Mouse (Mus musculus) A20 (cell line): Measurements from ENCODE around the gene Sntb2.
A peak's percentile ranks its signal among the peaks of the same experiment; 100 is the strongest.

Source experiments
- DNase-seq: peaks from one replicate; pipeline ENCODE4 v3.0.0-alpha.2; 2011; ENCODE audit warnings: low read depth, low spot score

Gene Sntb2

DNA sequence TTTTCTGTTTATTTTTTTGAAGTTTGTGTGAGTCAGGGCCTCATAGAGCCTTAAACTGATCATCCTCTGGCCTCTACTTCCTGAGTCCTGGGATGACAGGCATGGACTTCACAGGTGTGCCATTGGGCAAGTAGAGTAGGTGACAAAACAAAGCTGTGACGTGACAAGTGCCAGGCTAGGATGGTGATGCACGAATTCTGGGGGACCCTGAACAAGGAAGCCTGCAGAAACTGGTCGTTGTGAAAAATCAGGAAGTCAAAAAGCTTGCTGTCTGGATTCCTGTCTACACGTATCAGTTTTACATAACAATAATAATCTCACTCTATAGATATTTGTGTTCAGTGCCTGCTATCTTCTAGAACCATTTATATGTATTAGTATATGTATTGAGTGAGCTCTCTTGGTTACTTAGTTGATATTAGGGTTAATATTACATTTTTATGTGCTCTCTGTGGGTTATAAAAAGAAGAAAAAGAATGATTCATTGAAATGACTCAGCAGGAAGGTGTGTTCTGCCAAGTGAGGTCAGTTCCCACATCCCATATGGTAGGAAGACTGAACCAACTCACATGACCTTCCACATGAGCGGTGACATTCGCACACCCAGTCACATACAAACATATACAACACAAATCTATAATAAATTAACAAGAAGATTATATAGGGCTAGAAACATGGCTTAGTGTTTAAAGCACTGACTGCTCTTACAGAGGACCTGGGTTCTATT is 37.2 kb downstream of the Sntb2 start:
- no peak for DNase-seq

DNA sequence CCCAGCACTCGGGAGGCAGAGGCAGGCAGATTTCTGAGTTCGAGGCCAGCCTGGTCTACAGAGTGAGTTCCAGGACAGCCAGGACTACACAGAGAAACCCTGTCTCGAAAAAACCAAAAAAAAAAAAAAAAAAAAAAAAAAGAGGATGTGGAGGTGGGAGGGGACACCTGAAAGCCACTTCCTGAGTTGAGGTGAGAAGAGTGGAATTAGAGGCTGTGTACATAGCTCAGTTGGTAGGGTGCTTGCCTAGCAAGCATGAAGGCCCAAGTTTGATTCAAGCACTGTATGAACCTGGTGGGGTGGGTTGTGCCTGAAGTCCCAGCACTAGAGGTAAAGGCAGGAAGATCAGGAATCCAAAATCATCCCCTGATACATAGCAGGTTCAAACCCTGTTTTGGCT is 38.0 kb downstream of the Sntb2 start:
- DNase-seq, result peak; percentile 20

GRCm38 (mm10) chr8:106974754-106975153 is 39.2 kb downstream of the Sntb2 start:
- DNase-seq, result no peak

- no peak for DNase-seq
Measured at GRCm38 (mm10) chr8:106975764-106976163, 40.2 kb downstream of the Sntb2 start.

GRCm38 (mm10) chr8:106976436-106976835 is 40.9 kb downstream of the Sntb2 start:
- no peak for DNase-seq

- no peak for DNase-seq
Measured at GRCm38 (mm10) chr8:106978755-106979251, 43.3 kb downstream of the Sntb2 start.

- DNase-seq, result no peak
Measured at GRCm38 (mm10) chr8:106985404-106985821, 49.9 kb downstream of the Sntb2 start.

DNA sequence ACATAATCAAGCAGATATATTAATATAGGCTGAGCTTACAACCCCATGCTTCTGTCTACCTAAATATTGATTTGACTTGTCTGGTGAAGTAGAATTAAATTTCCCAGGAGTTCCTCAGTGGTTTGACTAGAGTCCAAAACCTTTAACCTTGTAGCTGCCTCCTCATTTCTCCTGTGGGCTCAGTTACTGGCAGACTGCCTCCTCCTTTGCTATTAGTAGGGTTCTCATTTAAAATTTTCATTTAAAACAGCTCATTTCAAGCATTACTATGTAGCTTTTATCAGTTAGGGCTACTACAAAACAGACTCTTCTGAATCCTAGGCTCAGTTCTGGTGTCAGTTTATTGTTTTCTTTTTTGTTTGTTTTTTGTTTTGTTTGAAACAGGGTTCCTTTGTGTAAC is 50.4 kb downstream of the Sntb2 start:
- no peak for DNase-seq

DNA sequence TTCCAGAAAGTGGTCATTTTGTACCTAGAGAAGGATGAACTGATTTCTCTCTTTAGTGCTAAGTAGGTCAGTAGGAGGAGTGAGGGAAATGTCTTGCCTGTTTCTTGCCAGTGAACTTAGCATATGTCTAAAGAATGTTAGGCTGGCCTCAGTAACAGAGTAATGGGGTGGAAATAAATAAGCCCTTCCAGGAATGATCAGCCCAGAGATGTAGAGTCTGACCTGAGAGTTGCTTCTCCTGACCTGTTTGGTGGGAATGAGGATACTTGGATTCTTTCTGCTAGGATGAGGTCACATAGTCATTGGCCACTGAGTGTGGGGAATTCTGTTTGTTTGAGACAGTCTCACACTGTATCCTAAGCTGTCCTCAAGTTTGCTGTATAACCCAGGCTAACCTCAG is 52.0 kb downstream of the Sntb2 start:
- no peak for DNase-seq

- no peak for DNase-seq
Measured at GRCm38 (mm10) chr8:106991393-106991792, 55.8 kb downstream of the Sntb2 start.

- DNase-seq, result peak; percentile 24
Measured at GRCm38 (mm10) chr8:106996339-106996738, 60.8 kb downstream of the Sntb2 start.

GRCm38 (mm10) chr8:106997416-106997815 is 61.9 kb downstream of the Sntb2 start:
- no peak for DNase-seq

- DNase-seq, result no peak
Measured at GRCm38 (mm10) chr8:106999068-106999467, 63.5 kb downstream of the Sntb2 start.

DNA sequence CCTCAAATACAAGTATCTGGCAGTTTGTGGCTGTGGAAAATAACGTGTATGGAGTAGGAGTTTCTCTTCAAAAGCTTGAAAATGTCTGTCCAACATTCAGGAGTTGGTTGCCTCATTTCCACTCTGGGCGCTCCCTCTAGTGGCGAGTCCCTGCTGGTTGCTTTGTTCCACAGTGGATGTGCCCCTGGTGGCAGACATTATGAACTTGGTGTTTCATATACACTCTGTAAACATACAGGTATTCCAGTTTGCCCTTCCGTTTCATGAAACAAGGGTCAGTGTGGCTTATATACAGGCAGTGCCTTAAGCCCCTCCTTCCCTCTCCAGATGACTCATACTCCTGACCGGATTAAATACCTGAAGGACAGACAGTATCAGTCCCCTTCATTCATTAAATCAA is 67.0 kb downstream of the Sntb2 start:
- DNase-seq, result peak; percentile 87

- no peak for DNase-seq
Measured at GRCm38 (mm10) chr8:107007795-107008194, 72.2 kb downstream of the Sntb2 start.

DNA sequence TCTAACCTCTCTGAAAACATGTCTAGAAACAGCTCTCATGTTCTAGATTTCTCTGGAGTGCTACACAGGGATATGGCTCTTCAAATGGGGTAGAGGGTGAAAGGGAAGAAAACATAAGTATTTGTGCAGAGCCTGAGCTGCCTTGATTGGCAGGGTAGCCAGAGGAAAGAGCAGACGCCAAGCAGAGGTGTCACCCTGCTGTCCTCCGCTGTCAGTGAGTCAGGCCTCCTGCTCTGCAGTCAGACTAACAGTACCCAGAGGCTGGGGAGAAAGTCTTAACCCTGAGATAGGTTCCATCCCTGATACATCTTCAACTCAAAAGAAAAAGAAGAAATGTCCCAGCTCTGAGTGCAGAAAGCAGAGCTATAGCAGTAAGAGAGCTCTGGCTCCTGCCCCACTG is 77.1 kb downstream of the Sntb2 start:
- no peak for DNase-seq

DNA sequence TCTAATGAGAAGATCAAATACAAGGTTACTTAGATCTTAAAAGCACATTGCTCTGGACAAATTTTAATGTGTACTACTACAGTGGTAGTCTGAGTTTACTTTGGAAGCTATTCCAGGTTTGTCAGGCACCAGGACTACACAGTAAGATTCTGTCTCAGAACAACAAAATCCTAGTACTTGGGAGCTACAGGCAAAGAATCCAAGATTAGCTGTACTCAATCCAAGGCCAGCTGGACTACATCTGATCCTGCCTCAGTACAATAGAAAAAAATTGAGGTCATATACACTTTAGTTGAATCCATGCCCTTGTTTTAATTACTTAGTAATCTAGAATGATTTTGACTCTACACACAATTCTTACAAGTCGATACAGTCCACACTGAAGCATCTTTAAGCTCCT is 79.4 kb downstream of the Sntb2 start:
- DNase-seq, result no peak

GRCm38 (mm10) chr8:107023479-107023878 is 87.9 kb downstream of the Sntb2 start:
- no peak for DNase-seq

- no peak for DNase-seq
Measured at GRCm38 (mm10) chr8:107029310-107029709, 93.8 kb downstream of the Sntb2 start.

- peak; percentile 26 for DNase-seq
Measured at GRCm38 (mm10) chr8:107030058-107030457, 94.5 kb downstream of the Sntb2 start.

GRCm38 (mm10) chr8:107030650-107031576 is 95.4 kb downstream of the Sntb2 start, which contains the start of gene Vps4a:
Vps4a (plus strand) TSS chr8:107031222.
- DNase-seq, result peak; percentile 97

- peak; percentile 71 for DNase-seq
Measured at GRCm38 (mm10) chr8:107031577-107032090, 96.1 kb downstream of the Sntb2 start.
